Mouse (Mus musculus) ovary, adult 2 months (tissue): Measurements from ENCODE around the gene Phgr1. TPM values are rescaled to one million over a fixed set of nuclear protein-coding genes. Genes with fewer than 3 reads are reported as not detected.

ENCODE experiments used
- polyA plus RNA-seq: library from polyadenylated mRNA; depleted of rRNA; stranded (reverse); fragments of >200 nt; gene quantifications from 2 replicates; pipeline ENCODE4 v1.2.3, GENCODE M21; 2012; rRNA removed

Gene Phgr1
- 0.70 and 1.0 TPM in 2 replicates for polyA plus RNA-seq

GRCm38 (mm10) chr2:118772158-118772874, at the start of gene Phgr1:
Phgr1 (plus strand) TSS chr2:118772769.

GRCm38 (mm10) chr2:118728337-118728736, 44.2 kb upstream of the Phgr1 start, which contains the start of gene Plcb2:
Plcb2 (minus strand) TSS chr2:118728438.

DNA sequence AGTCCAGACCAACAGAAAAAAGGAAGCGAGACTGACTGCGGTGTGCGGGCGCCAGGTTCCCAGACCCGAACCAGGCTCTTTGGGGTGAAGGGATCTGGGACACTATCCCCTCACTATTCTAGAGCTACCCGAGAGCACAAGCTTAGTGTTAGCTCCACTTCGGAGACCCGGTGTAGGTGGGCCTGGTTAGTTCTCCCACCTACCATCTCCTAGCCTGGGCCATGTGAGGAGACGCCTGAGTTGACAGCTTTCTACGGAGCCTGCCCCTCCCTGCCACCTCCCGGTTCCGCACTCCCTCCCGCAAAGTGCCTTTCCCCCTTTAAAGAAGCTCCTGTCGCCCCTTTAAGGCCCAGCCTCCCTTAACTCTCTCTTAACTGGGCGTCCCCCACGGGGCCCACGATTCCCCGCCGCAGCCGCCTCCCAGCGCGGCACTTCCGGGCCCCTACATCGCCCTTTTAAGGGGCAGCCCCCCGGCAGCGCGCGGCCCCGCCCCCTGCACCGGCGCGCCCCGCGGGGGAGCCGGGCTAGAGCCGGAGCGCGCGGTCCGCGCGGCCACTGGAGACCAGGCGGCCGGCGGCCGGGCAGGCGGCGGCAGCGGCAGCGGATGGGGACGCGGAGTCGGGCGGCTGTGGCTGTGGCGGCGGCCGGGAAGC, 27.2 kb upstream of the Phgr1 start, which contains the start of gene Inafm2:
Inafm2 (plus strand) TSS at position 527 of the 653 bp plus-strand sequence.

DNA sequence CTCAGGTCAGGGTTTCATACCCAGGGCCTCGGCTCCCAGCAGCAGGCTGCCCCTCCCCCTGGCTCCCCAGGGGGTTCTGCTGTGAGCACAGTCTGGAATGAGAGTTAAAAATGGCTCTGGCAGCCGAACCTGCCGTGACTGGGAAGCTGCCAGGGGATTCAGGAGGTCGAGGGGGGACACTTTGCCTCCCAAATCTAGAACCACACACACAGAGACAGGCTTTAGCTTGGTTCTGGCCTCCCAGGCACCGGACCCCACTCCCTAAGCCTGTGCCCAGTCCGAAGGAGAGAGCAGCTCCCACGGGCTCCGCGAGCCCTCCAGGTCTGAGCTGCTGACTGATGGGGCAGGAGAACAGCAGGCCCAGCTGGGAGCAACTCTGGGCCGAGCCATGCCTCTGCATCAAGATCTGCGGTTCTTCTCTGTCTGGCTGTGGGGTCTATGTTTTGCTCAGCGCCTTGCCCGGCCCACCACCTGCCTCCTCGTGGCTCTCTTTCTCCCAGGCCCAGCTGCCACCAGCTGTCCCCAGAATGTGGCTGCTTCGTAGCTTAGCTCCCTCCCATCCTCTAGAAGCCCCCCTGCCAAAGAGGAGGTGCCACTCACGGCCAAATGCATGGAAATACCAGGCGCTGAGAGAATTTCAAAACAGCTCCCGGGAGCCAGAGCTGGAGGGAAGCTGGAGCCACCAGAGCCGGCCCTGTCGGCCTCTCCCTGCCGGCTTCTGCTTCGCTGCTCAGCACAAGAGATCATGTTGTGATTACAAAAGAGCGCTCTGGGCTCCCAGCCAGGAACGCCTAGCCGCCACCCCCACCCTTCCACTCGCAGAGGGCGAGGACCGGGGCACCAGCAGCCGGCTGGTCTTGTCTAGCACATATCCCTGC, 10.4 kb upstream of the Phgr1 start, which contains the start of gene Ccdc9b:
Ccdc9b (minus strand) TSS at position 756 of the 878 bp plus-strand sequence.

DNA sequence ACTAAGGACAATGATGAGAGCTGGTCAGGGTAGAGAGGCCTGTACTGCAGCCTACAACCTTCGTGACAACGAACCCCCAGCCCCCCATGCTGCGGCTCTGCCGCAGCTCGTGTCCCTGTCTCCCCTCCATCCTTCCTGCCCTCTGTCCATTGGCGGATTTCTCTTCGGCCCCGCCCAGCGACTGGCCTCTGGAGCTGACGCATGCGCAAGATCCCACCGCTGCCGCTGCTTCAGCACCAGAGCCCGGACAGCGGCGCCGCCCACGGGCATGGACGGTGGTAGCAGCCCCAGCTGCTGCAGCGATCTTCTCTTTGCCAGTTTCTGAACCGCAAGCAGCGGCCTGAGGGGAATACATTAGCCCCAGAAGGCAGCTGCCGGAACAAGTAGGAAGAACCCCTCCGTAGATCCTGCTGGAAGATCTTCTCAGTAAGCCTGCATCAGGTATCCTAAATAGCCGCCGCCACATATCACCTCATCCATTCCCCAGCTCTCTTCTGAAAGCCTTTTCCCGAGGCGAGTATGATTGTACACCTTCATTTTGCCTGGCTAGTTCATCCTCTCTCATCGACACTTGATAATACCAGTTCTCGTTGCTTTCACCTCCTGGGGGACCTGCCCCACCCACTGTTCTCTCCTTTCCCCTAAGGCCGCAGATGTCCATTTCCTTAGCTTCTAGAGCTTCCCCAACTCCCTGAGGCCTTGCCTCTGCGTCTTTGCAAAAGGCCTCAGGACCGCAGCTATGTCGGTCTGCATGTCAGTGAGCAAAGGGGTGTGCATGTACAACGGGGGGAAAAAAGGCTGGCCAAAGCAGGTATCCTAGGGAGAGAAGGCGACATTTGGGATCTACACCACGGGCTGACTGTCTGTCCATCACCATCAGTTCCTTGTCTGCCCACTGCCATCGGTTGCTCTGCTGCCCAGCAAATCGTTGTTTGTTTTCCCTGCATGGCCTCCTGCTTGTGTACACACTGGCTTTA, 7.2 kb downstream of the Phgr1 start, which contains the start of gene Disp2:
Disp2 (plus strand) TSS at position 216 of the 977 bp plus-strand sequence.

GRCm38 (mm10) chr2:118813981-118814836, 41.6 kb downstream of the Phgr1 start, which contains the start of gene Knstrn:
Knstrn (plus strand) TSS chr2:118814003.

Other genes with a start within 250 kb of the Phgr1 start
- 32.2 and 42.6 TPM in 2 replicates for gene Bmf, start 223.1 kb upstream of the Phgr1 start, polyA plus RNA-seq
- gene Bub1b, start 174.6 kb upstream of the Phgr1 start, polyA plus RNA-seq = 8.1 and 11.8 TPM in 2 replicates
- gene Pak6, start 109.5 kb upstream of the Phgr1 start, polyA plus RNA-seq = 19.6 and 23.0 TPM in 2 replicates
- 10.0 and 10.1 TPM in 2 replicates for gene Ankrd63, start 68.8 kb upstream of the Phgr1 start, polyA plus RNA-seq
- 4.2 and 8.4 TPM in 2 replicates for gene Plcb2, start 44.3 kb upstream of the Phgr1 start, polyA plus RNA-seq
- 17.2 and 23.9 TPM in 2 replicates for gene Inafm2, start 27.0 kb upstream of the Phgr1 start, polyA plus RNA-seq
- gene Ccdc9b, start 10.1 kb upstream of the Phgr1 start, polyA plus RNA-seq = 7.4 and 7.8 TPM in 2 replicates
- 0.61 TPM in 2 replicates for gene Disp2, start 7.0 kb downstream of the Phgr1 start, polyA plus RNA-seq
- 3.9 and 6.0 TPM in 2 replicates for gene Knstrn, start 41.2 kb downstream of the Phgr1 start, polyA plus RNA-seq
- gene Ivd, start 89.2 kb downstream of the Phgr1 start, polyA plus RNA-seq = 84.6 and 103 TPM in 2 replicates
- 31.7 and 39.7 TPM in 2 replicates for gene Bahd1, start 127.6 kb downstream of the Phgr1 start, polyA plus RNA-seq
- 31.2 and 33.1 TPM in 2 replicates for gene Chst14, start 153.7 kb downstream of the Phgr1 start, polyA plus RNA-seq